Mouse (Mus musculus) bone marrow, adult 2 months (tissue): ENCODE measurements at regions not wholly inside any gene's neighbourhood (a gene's known extent, or its start where the extent isn't known, plus 50 kb on each side); places are given as distances from the start of the nearest gene placed in this dataset.

Experiments used
- CTCF ChIP-seq: fragments of 200-500 bp; IDR thresholded peaks from 2 replicates; pipeline ENCODE4 v1.5.1; 2011; ENCODE audit warnings: low read length, control low read depth; ENCODE audit not compliant: control insufficient read depth, insufficient read depth
- POLR2A ChIP-seq: fragments of 200-500 bp; IDR thresholded peaks from 2 replicates; pipeline ENCODE4 v1.6.1; 2011; ENCODE audit warnings: low read depth, mild to moderate bottlenecking, control low read depth, low read length, borderline replicate concordance; ENCODE audit not compliant: control insufficient read depth

DNA sequence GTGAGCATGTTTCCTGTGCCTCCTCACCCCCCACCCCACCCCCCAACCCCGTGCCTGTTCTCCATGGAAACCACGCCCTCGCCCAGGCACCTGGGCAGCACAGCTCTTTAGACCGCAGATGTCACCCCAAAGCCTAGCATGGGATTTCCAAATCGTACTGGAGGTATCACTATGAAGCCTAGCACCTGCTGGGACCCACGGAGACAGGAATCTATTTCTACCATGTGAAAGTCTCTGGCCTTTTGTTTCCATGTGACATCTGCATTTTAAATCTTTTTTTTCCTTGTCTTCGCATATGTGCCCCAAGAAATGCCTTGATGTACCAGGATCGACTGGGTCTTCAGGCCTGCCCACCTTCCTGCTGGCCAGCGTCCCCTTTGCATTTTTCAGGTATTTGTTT, 179.7 kb downstream of the Irs2 start:
- TF ChIP-seq CTCF (no peak), POLR2A (no peak)
